Mouse (Mus musculus) heart, adult 2 months (tissue): ENCODE measurements around the gene 5330417H12Rik.

ENCODE experiments used
- CTCF ChIP-seq: fragments of 200-600 bp; IDR thresholded peaks from 2 replicates; pipeline ENCODE4 v1.8.1; 2022; ENCODE audit warnings: antibody characterized with exemption, mild to moderate bottlenecking, moderate library complexity
- EP300 ChIP-seq: fragments of 200-500 bp; IDR thresholded peaks from 2 replicates; pipeline ENCODE4 v1.6.1; 2011; ENCODE audit warnings: low read depth, low read length, control low read depth; ENCODE audit not compliant: insufficient read depth
- POLR2A ChIP-seq: fragments of 200-500 bp; IDR thresholded peaks from 2 replicates; pipeline ENCODE4 v1.6.1; 2011; ENCODE audit warnings: mild to moderate bottlenecking, low read depth, low read length, control low read depth; ENCODE audit not compliant: insufficient read depth

GRCm38 (mm10) chr7:107625061-107625460, at the start of gene 5330417H12Rik:
- no peak for TF ChIP-seq POLR2A
- TF ChIP-seq CTCF = no peak
- no peak for TF ChIP-seq EP300
